Mouse (Mus musculus): ENCODE measurements around the gene Ddx5.

DNA sequence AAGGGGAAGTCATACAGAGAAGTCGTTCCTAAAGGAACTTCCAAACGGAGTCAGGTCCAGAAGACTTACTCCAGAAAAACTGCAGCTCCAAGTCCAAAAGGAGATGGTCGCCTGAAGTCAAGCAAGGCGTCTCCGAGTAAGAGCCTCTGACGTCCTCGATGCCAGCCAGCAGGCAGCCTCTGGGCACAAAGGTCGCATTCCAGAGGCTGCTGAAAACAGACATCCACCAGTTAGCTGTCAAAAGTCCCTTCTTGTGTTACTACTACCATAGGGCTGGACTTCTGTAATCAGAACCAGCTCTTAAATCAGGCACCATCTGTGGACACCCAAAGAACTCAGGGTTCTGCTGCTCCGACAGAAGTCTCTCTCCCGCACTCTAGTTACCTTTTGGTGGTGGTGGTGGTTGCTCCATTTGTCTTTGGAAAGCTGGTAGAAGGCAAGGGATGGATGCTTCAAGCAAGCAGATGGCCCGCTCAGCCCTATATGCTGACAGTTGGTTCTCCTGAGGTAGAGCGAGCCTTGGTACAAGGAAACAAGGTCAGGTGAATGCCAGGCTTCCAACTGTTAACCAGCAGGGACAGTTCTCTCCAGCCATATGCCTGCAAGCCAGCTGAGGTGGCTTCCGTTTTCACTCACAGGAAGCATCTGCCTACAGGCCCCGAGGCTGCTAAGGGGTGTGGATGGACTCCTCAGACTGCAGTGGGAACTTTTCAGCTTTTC lies 25.8 kb upstream of the Ddx5 start:
- TF ChIP-seq CTCF (IDR thresholded peaks at IDR 0.05; ENCODE audit: extremely low read depth, insufficient read length, insufficient replicate concordance, low read depth, low read length) = no peak
- no peak for TF ChIP-seq POLR2A (IDR thresholded peaks at IDR 0.05; ENCODE audit: low read depth, low read length)

Measured in small intestine, adult 2 months (tissue).